Mouse (Mus musculus): ENCODE data around the gene Ier5.

Ier5 gene

DNA sequence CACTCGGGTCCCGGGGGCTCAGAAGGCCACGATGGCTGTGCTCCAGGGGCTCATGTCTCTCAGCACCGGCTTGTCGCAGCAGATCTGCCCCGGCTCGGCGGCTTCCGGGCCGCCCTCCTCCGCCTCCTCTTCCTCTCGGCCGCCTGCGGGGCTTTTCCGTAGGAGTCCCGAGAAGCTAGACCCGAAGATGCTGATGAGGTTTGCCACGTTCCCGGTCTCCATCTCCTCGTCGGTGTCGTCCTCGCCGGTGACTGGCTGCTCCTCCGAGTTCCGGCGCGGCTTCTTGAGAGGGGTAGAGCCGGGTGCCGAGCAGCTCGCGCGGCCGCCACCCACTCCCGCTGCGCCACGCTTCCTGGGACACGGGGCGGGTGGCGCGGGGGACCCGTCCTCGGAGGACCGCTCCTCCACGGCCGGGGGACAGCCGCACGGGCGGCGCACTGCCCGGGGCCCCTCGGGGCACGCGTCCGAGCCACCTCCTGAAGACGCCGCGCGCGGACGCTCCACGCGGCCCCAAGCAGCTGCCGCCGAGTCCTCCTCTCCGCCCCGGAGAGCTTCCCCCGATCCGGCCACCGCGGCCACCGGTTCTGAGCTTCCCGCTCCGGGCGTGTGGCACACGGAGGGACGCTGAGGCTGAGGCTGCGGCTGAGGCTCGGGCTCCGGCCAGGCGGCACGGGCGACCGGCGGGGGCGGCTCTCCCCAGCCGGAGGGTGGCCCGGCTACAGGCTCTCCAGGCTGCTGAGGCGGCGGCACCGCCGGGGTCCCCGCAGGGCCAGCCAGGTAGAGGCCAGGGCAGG, 753 bp downstream of the Ier5 start:
- peak; percentile 61 to 72 for DNase-seq

DNA sequence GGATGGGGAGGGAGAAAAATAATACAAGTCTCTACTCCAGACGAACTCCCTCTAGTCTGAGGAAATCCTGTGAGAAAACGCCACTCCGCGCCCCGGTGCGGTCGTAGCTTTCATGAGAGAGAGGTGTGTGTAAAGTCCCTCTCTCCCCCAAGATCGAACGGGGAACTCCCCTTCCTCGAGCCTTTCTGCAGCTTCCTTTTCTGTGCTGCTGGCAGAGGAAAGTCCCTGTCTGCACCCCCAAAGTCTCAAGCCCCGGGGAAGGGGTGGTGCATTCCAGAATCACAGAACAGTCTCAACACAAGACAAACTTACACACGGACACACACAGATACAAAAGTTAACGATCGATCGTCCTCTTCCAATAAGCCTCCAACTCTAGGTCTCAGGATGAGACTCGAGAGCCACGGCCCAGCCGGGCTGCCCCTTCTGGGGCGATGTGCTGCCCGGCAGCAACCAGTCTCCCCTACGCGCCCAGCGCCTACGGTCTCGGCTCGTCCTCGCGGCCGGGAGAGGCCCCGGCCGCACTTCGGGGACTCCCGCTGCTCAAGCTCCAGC, 1.4 kb downstream of the Ier5 start:
- DNase-seq = peak; percentile 71 to 78

DNA sequence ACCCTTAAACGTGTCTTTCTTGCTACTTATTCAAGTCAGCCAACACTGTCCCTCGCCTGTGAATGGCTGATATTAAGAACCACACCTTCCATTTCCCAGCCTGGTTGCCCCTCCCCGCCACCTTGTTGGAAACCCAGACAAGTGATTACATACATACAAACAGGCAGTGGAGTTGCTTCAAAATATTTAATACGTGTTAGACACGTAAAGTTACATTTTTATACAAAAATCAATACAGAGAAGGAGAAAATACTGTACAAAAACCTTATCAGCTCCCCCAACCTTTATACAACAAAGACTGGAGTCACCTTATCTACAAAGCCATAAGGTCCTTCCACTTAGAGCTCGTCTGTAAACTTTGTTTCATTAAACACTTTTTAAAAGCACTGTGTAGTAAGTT, 2.1 kb downstream of the Ier5 start:
- no peak for DNase-seq

DNA sequence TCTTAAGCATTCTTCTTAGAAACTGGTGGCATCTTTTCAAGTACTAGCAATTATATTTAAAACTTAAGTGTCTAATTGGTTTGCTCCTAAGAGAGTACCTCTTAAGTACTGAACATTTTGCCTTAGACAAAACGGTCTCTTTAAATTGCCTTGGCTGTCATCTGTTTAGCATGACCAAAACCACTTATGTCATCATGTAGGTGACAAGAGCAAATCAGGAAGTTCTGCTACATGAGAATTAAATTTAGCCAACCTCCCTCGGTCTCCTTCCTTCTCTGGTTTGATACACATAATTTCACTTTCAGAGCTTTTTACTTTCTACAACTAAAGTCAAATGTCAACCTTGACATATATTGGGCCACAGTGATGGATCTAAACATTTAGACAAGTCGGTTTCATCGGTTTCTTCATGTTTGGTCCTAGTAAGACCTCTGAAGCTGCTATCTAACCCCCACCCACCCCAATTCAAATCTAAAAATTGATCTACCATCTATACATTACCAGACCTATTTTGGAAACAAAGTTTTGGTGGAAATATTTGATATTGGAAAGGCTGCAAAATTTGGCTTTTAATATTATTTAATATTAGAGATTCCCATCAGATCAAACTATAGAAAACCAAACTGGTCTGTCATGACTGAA, 2.7 kb downstream of the Ier5 start:
- DNase-seq = no peak

DNA sequence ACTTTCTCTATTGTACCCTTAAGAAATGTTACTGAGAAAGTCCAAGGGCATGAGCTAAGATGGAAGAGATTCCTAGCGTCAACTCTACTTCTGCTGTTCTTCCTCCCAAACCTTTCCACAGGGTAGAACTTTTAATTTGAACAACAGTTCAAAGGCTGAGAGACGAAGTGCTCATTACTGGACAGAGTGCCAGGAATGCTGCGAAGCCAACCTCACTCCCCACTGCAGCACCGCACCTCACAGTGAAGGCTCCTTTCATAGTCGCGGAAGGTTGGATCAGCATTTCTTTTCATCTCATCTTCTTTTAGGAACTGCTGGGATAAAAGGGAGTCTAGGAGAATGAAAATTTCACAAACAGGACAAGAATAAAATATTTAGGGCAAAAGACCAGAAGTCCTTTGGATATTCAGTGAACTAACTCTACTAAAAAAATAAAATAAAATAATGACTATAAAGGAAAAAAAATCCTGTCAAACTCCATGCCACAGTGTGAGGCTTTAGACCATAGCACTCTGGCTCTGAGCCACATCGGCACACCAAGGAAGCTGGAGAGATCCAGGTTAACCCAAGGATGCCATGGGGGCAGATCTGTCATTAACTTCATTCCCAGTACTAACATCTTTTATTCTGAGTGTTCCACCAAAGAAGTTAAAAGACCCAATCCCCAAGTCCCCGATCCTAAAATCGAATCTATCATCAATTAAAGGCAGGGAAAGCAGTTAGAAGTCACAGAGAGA, 5.3 kb downstream of the Ier5 start:
- DNase-seq = no peak

DNA sequence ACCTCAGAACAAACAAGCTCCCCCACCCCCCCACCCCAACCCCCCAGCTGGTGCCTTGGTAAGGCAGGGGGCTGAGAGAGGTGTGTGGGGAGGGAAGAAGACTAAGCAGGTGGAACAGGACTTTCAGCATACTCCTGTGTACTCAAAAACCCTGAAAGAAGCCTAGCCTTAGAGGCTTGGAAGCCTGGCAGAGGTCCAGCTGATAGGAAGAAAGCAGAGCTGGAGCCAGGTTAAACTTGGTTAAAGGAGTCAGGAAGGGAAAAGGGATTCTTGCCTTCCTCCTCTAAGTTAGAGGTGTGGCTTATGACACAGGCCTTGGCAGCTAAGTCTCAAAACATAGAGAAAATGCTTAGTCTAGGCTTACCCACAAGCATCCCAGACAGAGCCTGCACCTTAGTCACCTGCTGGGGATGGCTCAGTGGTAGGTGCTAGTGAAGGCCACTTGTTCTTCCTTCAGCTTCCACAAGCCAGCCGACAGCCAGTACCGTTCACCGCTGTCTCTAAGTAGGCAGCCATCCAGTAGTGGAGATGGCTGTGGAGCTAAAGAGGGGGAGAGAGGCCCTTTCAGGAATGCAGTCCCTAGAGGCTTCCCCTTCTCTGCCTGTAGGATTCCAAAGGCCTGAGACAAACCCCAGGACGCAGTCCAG, 6.2 kb downstream of the Ier5 start:
- DNase-seq = no peak

DNA sequence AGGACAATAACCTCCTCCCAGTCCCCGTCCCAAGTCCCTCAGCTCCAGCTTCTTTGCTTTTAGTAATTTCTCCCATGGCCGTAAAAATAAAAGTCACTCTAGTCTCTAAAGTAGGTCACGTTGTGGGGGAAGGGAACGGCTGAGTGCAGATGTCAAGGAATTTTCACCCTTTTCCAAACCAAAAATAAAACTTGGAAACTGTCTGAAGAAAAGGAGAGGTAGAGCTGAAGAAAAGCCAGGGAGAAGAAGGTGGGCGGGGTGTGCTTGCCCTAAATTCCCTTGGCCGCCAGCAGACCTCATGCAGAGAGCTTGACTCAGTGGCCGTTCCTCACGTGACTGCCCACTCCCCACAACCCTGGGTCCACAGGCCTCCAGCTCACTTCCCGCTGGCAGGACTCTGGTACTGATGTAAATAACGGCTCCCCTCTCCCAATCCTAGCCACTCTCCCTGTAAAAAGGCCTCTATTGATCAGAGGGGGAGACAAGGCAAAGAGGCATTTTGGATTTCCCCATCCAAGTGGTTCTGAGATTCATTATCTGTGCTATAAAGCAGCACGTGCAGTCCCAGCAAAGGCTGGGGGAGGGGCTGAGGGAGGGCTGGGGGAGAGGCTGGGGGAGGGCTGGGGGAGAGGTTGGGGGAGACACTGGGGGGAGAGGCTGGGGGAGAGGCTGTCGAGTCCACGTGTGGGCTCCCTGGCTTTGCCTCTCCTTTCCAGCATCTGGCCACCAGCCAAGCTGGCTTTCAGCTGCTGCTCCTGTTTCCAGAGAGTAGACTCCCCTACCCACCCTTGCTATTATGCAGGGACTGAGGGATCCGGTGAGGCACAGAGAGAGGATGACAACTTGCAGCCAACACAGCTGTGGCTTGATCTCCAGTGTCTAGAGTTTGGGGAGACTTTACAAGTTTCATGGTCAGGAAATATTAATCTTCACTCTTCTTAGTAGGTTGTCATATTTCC, 7.3 kb downstream of the Ier5 start:
- DNase-seq = no peak

DNA sequence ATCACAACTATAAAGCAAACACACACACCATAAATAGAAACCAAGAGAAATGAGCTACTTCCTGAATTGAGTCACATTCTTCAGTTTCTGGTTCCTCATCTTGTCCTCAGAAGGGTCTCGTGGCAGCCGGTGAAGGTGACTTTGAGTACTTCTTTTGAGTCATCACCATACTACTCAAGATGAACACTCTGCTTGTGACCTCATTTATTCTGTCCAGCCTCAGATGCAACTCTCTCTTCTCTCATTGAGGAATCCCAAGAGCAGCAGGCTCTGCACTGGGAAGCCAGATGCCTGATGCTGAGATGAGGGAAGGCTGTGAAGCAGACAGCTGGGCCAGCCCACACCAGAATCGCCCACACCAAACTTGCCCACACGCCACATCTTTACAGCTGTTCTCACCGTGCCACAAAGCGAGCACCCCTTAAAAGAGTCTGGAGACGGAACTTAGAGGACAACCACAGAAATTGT, 8.0 kb downstream of the Ier5 start:
- DNase-seq = peak in 1 of 2 experiments; percentile 32

DNA sequence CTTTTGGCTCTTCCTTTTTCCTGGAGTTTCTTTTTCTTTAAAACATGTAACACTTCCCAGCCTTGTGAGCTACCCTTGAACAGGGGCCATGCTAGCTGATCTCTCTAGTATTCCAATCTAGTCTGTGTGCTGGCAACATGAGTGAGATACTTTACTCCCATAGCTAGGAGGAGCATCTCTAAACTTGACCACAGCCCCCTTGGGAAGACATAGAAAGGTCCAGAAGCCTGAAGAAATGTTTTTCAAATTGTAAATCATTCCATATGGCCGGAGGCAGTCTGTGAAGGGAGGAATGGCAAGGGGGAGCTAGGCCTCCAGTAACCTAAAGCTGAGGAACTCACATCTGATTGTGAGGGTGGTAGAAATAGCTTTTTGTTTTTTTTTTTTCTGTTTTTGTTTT, 8.7 kb downstream of the Ier5 start:
- DNase-seq = no peak

DNA sequence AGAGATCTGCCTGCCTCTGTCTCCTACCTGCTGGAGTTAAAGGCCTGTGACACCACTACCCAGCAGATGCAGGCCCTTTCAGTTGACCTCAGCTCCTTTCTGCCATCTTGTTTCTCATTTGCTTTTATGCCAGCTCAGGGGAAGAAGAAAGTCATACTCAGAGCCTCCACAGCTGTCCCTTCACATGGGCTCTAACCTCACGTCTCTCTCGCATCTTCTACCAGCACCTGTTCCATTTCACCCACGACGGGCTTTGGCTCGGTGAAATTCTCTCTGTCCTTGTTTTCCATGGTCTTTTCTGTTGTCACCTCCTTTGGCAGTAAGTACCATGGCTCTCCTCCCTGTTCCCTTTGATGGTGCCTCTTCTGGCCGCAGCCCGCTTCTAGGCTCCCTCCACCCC, 9.1 kb downstream of the Ier5 start:
- no peak for DNase-seq

DNA sequence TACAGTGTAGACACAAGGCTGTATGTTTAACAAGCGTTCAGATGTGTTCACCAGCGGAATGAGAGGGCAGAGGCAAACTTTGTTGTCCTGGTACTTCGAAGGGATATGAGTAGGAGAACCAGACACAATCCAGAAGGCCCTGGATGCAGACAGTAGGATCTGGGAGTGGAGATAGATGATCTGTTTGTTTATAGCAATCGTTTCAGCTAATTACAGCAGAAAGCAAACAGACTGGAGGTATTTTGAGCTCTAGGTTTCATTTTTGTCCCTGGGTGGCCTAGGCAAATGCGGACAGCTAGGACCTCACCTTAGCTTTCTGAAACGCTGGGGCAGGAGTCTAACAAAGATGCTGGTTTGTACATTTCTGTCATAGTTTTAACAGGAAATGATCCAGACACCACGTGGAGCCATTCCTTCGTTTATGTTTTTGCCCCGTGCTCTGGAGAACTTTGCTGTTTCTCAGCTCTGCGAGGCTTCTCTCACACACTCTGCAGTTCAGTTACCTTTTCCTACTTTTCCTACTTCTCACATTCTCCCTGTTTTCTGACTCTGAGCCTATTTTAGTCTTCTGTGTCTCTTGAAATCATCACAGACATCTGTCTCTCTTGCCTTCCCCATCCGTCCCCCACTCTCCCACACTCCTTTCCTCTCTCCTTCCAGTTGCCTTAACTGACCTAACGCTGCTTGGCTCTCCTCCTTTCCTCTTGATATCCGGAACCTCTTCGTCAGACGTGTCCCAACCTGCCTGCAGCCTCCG, 10.4 kb downstream of the Ier5 start:
- DNase-seq = no peak

DNA sequence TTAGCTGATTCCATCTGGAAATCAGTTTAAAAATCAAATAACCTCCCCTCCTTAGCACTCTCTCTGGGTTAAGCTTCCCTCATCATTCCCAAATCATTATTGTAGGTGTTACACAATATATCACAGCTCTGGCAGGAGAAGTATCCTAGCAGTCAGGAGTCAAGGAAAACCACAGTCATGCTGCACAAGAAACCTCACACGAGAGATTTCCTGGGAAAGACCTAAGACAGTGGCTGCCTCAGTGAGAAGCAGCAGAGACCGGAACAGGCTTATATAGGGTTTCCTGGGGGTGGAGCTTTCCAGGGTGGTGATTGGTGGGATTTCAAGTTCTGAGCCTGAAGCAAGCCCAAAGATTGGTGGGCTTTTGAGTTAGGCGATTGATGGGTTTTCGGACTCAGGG, 11.4 kb downstream of the Ier5 start:
- no peak for DNase-seq

DNA sequence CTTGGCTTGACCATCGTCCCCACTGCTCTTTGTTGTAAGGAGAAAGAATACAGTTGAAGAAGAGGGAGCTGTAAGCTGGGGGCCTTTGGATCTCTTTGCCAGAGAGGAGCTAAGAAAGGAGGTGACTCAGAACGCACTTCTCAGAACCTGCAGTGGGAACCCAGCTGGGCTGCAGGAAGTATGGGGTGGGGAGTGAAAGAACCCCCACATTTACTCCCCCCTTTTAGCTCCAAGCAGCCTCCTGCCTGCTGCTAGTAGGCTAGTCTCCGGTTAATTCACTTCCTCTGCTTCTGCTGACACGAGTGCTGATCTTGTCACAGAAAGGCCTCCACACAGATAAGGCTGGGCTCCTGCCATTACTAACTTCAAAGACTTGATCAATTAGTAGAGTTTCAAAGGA, 12.5 kb downstream of the Ier5 start:
- no peak for DNase-seq

DNA sequence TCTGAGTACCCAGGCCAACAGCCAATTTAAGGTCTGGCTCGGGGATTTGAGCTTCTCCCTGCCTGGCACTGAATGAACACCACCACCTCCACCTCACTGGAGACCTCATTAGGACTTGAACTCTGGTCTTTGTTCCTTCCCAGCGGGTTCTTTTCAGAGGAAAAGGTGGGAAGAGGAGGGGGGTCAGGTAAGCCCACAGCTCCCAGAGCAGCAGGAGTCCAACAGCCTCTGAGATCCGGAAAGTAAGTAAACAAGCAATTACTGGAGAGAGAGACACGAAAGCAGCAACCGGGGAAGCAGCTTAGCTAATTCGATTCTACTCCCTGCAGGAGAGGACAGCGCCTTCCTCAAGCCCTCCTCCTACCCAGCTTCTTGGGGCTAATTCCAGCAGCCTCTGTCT, 13.0 kb downstream of the Ier5 start:
- no peak for DNase-seq

DNA sequence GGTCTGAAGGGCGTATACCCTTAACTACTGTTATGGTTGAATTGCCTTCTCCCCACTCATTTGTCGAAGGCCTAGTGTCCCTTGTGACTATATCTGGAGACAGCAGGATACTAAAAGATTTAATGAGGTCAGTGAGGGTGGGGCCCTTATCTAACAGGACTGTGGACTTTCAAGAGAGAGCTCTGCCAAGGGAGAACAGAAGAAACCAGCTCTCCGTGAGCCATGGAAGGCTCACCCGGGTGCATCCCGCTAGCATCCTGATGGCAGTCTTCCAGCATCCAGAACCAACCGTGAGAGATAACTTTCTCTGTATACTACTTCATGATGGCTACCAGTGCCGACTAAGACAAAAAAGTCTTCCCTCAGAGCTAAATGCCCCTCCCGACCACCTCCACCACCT, 14.6 kb downstream of the Ier5 start:
- no peak for DNase-seq

DNA sequence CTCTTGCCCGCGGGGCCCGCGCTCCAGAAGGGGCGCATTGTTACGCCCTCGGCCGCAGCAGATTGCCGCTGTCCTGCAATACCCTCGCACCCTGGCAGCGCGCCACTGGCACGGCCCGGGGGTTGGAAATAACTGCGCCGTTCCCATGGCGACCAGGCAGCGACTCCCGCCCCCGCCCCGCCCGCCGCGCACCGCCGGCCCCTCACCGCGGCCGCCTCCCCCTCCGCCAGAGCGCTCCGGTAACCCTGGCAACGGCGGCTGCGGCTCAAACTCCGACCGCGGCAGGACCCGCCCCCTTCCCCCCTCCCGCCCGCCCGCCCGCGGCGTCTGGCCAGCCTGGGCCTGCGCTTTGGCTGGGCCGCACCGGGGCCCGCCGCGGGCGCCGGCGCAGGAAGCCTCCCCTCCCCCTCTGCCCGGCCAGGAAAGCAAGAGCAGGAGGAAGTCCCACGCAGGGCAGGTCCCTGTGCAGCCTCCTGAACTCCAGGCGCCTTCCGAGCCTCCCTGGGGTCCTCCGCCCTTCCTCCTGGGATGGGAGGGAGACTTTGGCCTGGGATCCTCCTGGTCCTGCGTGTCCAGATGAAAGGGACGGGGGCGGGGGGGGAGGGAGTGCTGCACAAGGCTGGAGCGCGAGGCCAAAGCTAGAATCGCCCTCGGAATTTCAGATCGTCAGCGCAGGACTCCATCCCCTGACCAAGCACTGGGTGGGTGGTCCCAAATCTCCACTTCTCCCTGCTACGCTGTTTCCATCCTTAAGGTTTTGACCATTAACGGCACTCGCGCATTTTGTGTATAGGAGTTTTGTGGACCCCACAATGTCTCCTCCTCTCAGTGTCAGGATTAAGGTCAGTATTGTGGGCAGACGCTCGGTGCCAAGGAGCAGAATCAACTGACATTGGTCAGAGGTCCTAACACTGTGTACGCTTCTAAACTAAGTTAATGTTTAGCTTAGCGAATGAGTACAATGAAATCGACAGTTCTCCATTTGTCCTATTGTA, 15.9 kb downstream of the Ier5 start:
- DNase-seq = peak; percentile 89 to 92

DNA sequence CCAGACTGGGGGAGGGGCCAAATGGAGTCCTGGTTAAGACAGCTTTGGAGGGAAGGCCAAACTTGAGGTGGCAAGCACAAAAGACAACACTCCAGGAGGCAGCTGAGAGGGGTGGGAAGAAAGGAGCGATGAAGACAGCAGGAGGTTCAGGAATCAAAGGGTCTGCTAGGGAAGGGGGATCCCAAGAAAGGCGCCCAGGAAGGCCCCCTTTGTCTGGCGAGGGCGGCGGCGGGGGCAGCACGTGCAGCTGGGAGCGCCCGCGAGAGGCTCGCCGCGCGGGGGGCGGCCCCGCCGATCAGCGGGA, 16.5 kb downstream of the Ier5 start:
- DNase-seq = no peak

DNA sequence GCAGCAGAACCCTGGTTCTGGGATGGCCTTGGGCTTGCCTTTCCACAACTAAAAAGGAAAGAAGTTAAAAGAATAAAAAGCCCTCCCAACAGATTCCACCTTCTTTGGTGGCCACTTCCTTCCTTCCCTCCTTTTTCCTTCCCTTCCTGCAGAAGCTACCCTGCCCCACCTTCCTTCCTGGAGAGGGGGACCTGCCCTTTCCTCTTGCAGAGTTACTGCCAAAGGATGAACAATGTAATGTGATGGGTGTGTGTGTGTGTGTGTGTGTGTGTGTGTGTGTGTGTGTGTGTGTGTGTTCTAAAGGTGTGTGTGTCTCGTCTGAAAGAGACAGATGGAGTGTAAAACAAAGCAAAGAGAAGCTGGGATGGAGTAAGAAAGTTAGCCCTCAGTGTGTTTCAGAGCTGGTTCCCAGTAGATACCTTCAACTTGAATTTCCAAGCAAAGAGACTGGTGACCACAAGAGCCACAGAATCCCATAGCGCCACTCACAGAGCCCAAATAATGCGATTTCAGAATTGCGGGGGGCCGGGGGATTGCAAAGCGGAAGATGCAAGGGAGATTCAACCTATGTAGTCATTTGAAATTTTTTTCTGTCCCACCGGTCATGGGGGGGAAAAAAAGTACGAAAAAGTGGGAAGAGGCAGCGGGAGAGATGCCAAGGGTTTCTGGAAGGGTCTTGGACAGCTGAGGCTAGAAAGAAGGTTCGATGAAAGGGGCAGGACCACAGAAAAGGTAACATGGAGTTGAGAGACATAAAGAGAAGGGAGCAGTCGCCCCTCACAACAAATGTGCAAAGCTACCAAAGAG, 17.1 kb downstream of the Ier5 start:
- DNase-seq = no peak

DNA sequence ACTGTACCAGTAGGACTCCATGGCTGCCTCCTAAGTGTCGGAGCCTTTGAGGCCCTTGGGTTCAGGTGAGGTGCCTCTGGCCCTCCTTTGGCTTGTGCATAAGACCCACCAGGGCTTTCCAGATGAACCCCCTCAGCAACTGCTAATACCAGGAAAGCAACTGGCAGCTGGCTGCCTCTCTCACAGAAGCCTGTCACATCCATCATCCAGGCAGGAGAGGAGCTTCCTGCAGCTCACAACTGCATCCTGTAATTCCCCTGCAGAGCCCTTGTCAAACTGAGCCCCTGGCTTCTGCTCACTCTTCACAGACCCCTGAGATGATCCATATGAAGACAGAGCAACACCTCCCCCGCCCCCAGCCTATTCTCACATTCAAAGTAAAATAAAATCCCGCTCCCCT, 21.8 kb downstream of the Ier5 start:
- no peak for DNase-seq

Measured in spleen, adult 18-20 months (tissue).